Mouse (Mus musculus) embryo, embryonic 9.5 days (tissue): ENCODE results near the gene Nr1h2.

Source experiments
- DNase-seq: peaks from one replicate; pipeline ENCODE4 v3.0.0-alpha.2; 2017; ENCODE audit errors: extremely low spot score

Nr1h2 gene

GRCm38 (mm10) chr7:44549621-44550408, 3.9 kb downstream of the Nr1h2 start:
- DNase-seq = no peak

- DNase-seq = peak; percentile 100
These were observed 5.2 kb downstream of the Nr1h2 start, which contains the start of gene Pold1 for GRCm38 (mm10) chr7:44548497-44549087. TSS of gene Pold1 (minus strand) at chr7:44548849.

- DNase-seq = no peak
These were observed 6.0 kb downstream of the Nr1h2 start for GRCm38 (mm10) chr7:44547725-44548124.

GRCm38 (mm10) chr7:44547041-44547440, 6.7 kb downstream of the Nr1h2 start:
- DNase-seq = no peak

- DNase-seq = no peak
These were observed 7.5 kb downstream of the Nr1h2 start for GRCm38 (mm10) chr7:44546274-44546673.

GRCm38 (mm10) chr7:44543071-44543470, 10.7 kb downstream of the Nr1h2 start:
- no peak for DNase-seq

- DNase-seq = no peak
These were observed 11.2 kb downstream of the Nr1h2 start for GRCm38 (mm10) chr7:44542555-44542954.

GRCm38 (mm10) chr7:44538756-44539624, 14.8 kb downstream of the Nr1h2 start:
- DNase-seq = no peak

- no peak for DNase-seq
These were observed 16.3 kb downstream of the Nr1h2 start for GRCm38 (mm10) chr7:44537496-44537895.

GRCm38 (mm10) chr7:44537009-44537408, 16.7 kb downstream of the Nr1h2 start:
- no peak for DNase-seq

- no peak for DNase-seq
These were observed 17.2 kb downstream of the Nr1h2 start for GRCm38 (mm10) chr7:44536590-44536968.

- DNase-seq = no peak
These were observed 17.8 kb downstream of the Nr1h2 start for GRCm38 (mm10) chr7:44535657-44536589.

- no peak for DNase-seq
These were observed 18.9 kb downstream of the Nr1h2 start for GRCm38 (mm10) chr7:44534656-44535441.

GRCm38 (mm10) chr7:44534242-44534641, 19.5 kb downstream of the Nr1h2 start:
- no peak for DNase-seq

- DNase-seq = no peak
These were observed 20.1 kb downstream of the Nr1h2 start for GRCm38 (mm10) chr7:44533746-44534045.

GRCm38 (mm10) chr7:44532918-44533745, 20.6 kb downstream of the Nr1h2 start:
- no peak for DNase-seq

- DNase-seq = no peak
These were observed 21.6 kb downstream of the Nr1h2 start, which contains the start of gene Spib for GRCm38 (mm10) chr7:44531946-44532732. TSS of gene Spib (minus strand) at chr7:44532071.

GRCm38 (mm10) chr7:44531207-44531606, 22.5 kb downstream of the Nr1h2 start:
- DNase-seq = no peak

- DNase-seq = no peak
These were observed 23.2 kb downstream of the Nr1h2 start for GRCm38 (mm10) chr7:44530507-44530906.
